13 mouse cellular contexts compared by ENCODE assay signal in genomic region chr2:38133036-38133825, GRCm38 (mm10).
DNase-seq lines count a peak whose midpoint lies in the region; ATAC-seq and TF ChIP-seq lines count a peak whose summit lies in the region.
"Had no signal": no experiment of that assay in that cellular context is flagged by ENCODE, and none has a peak within 500 bp of the region (broad histone marks: within the 10 kb centered on the region; RNA-seq: fewer than 3 reads in every experiment).

No protein-coding gene starts in this region.

- H3K9me3 ChIP-seq in liver, embryonic 12.5 days (replicated peaks), result no peaks in the 10 kb centered on the region
- no peaks in the 10 kb centered on the region for H3K9me3 ChIP-seq in MEL (replicated peaks; ENCODE audit: insufficient read depth, low read length)
- H3K9me3 ChIP-seq in midbrain, postnatal 0 days (ENCODE audit: low read length), result no peaks in the 10 kb centered on the region
- H3K9me3 ChIP-seq: heart, embryonic 12.5 days; hindbrain, embryonic 15.5 days had no signal

- no peak for TF ChIP-seq CTCF in MEL (IDR thresholded peaks at IDR 0.05 in 2 of 3, conservative IDR thresholded peaks at IDR 0.05 in 1 of 3; ENCODE audit: control insufficient read depth in 1 of 3, insufficient read depth in 1 of 3, low read depth in 2 of 3, low read length in 3 of 3, poor library complexity in 1 of 3, severe bottlenecking in 1 of 3)
- no peak for TF ChIP-seq CTCF in midbrain, postnatal 0 days (IDR thresholded peaks at IDR 0.05)

- H3K79me2 ChIP-seq in MEL (ENCODE audit: control insufficient read depth, insufficient read depth, low read length, poor library complexity), result no peaks in the 10 kb centered on the region

- no peak for TF ChIP-seq POLR2A in MEL (IDR thresholded peaks at IDR 0.05; ENCODE audit: control insufficient read depth in 1 of 2, insufficient read depth in 1 of 2, low read depth in 1 of 2, low read length in 2 of 2, poor library complexity in 1 of 2)

- no peak for ATAC-seq in liver, embryonic 12.5 days
- 0 out of 2 replicates have a peak, but pooled peaks have one; percentile 15 for ATAC-seq in megakaryocyte progenitor cell, adult 5-6 weeks (replicated peaks; ENCODE audit: poor library complexity)
- no peak for ATAC-seq in midbrain, postnatal 0 days (ENCODE audit: low FRiP score)
- ATAC-seq: lung, postnatal 0 days; midbrain, embryonic 16.5 days had no signal

- TF ChIP-seq RAD21 in MEL (IDR thresholded peaks at IDR 0.05; ENCODE audit: low read depth, low read length), result no peak

- H3K36me3 ChIP-seq in liver, embryonic 12.5 days, result no peaks in the 10 kb centered on the region
- peaks cover 0 to 52% of the 10 kb centered on the region in 2 experiments; a peak in 2 of 4 replicates for H3K36me3 ChIP-seq in MEL (ENCODE audit: control insufficient read depth in 1 of 2, insufficient read depth in 2 of 2, low read length in 2 of 2)
- H3K36me3 ChIP-seq in midbrain, postnatal 0 days (ENCODE audit: insufficient read depth, low read length), result no peaks in the 10 kb centered on the region
- H3K36me3 ChIP-seq: heart, embryonic 12.5 days; hindbrain, embryonic 15.5 days had no signal

- 55% methylated on average over 5 of the region's 5 CpGs for WGBS in liver, embryonic 12.5 days (ENCODE audit: insufficient replicate concordance)
- 86% methylated on average over 5 of the region's 5 CpGs for WGBS in midbrain, postnatal 0 days

- peak; percentile 9 to 25 for DNase-seq in cerebellum, postnatal 10 days
- DNase-seq in cerebellum, adult 8-10 months, result no peak
- DNase-seq in liver (no peak), MEL (ENCODE audit: low read depth, low spot score) (peak; percentile 58)
- DNase-seq in retina, postnatal 1 day, result no peak
- no peak for DNase-seq in midbrain, postnatal 0 days (ENCODE audit: low spot score)
- DNase-seq: adrenal gland, postnatal 25 days had no signal

- no peak overlapping the region for H3K4me3 ChIP-seq in liver, embryonic 12.5 days
- H3K4me3 ChIP-seq in MEL (ENCODE audit: control insufficient read depth in 1 of 2, insufficient read depth in 1 of 2, low read depth in 2 of 2, low read length in 2 of 2), result no peak overlapping the region
- H3K4me3 ChIP-seq in midbrain, postnatal 0 days (ENCODE audit: low read depth, low read length), result no peak overlapping the region
- H3K4me3 ChIP-seq: heart, embryonic 12.5 days; hindbrain, embryonic 15.5 days had no signal

- H3K27ac ChIP-seq in liver, embryonic 12.5 days, result peak overlapping the region; percentile 85
- peak overlapping the region; percentile 62 for H3K27ac ChIP-seq in MEL (ENCODE audit: control insufficient read depth, low read depth, low read length)
- no peak overlapping the region for H3K27ac ChIP-seq in midbrain, postnatal 0 days (ENCODE audit: low read depth, low read length)
- H3K27ac ChIP-seq: hindbrain, embryonic 15.5 days had no signal

- no peak for TF ChIP-seq EP300 in MEL (IDR thresholded peaks at IDR 0.05; ENCODE audit: low read depth in 1 of 2, low read length in 2 of 2)

- H3K4me2 ChIP-seq in liver, embryonic 12.5 days, result no peak overlapping the region; the same call in 1 of the 2 replicates
- H3K4me2 ChIP-seq in midbrain, postnatal 0 days (ENCODE audit: low read depth, low read length, poor library complexity, severe bottlenecking), result no peak overlapping the region
- H3K4me2 ChIP-seq: heart, embryonic 12.5 days; hindbrain, embryonic 15.5 days had no signal

- no peaks in the 10 kb centered on the region for H3K27me3 ChIP-seq in liver, embryonic 12.5 days (replicated peaks)
- no peaks in the 10 kb centered on the region for H3K27me3 ChIP-seq in MEL (ENCODE audit: control insufficient read depth in 1 of 2, insufficient read depth in 2 of 2, low read length in 2 of 2)
- H3K27me3 ChIP-seq in midbrain, postnatal 0 days (ENCODE audit: insufficient read depth, low read length), result no peaks in the 10 kb centered on the region
- H3K27me3 ChIP-seq: heart, embryonic 12.5 days; hindbrain, embryonic 15.5 days had no signal

- peaks cover 58% of the 10 kb centered on the region for H3K4me1 ChIP-seq in liver, embryonic 12.5 days
- H3K4me1 ChIP-seq in MEL (ENCODE audit: control insufficient read depth in 1 of 2, insufficient read depth in 2 of 2, low read length in 2 of 2), result peaks cover 30 to 39% of the 10 kb centered on the region in 2 experiments
- H3K4me1 ChIP-seq in midbrain, postnatal 0 days (ENCODE audit: insufficient read depth, low read length), result no peaks in the 10 kb centered on the region
- H3K4me1 ChIP-seq: hindbrain, embryonic 15.5 days had no signal

- no peak overlapping the region for H3K9ac ChIP-seq in liver, embryonic 12.5 days
- H3K9ac ChIP-seq in MEL (ENCODE audit: control insufficient read depth, low read depth, low read length, poor library complexity, severe bottlenecking), result no peak overlapping the region
- H3K9ac ChIP-seq in midbrain, postnatal 0 days (replicated peaks; ENCODE audit: low read length, poor library complexity, severe bottlenecking), result no peak overlapping the region
- H3K9ac ChIP-seq: heart, embryonic 12.5 days; hindbrain, embryonic 15.5 days had no signal

TF ChIP-seq in MEL, 35 proteins besides CTCF, POLR2A, EP300 and RAD21:
- TF ChIP-seq UBTF (IDR thresholded peaks at IDR 0.05; ENCODE audit: borderline replicate concordance, insufficient read depth, low read depth, low read length) (no peak), KAT2A (conservative IDR thresholded peaks at IDR 0.05; ENCODE audit: low read depth, low read length) (no peak), TCF12 (IDR thresholded peaks at IDR 0.05; ENCODE audit: low read depth, low read length) (no peak), ELF1 (IDR thresholded peaks at IDR 0.05; ENCODE audit: low read depth, low read length) (no peak), TAL1 (IDR thresholded peaks at IDR 0.05; ENCODE audit: low read length) (no peak), ETS1 (IDR thresholded peaks at IDR 0.05; ENCODE audit: low read depth, low read length) (no peak), MYB (IDR thresholded peaks at IDR 0.05; ENCODE audit: low read depth, low read length) (no peak), ZMIZ1 (IDR thresholded peaks at IDR 0.05; ENCODE audit: low read depth, low read length) (no peak), E2F4 (IDR thresholded peaks at IDR 0.05; ENCODE audit: borderline replicate concordance, low read depth, low read length) (no peak), SMC3 (IDR thresholded peaks at IDR 0.05; ENCODE audit: low read depth, low read length) (no peak), CHD1 (IDR thresholded peaks at IDR 0.05; ENCODE audit: low read depth, low read length) (0 out of 2 replicates have a peak, but pooled peaks have one; percentile 33), USF1 (IDR thresholded peaks at IDR 0.05; ENCODE audit: low read depth, low read length) (no peak), GATA1 (IDR thresholded peaks at IDR 0.05; ENCODE audit: low read depth, low read length) (peak; percentile 13; the same call in 1 of the 2 replicates), MEF2A (IDR thresholded peaks at IDR 0.05; ENCODE audit: extremely low read depth, insufficient replicate concordance, low read depth, low read length, poor library complexity, severe bottlenecking) (no peak), MAFK (IDR thresholded peaks at IDR 0.05; ENCODE audit: borderline replicate concordance, low read depth, low read length) (no peak), MAX (IDR thresholded peaks at IDR 0.05; ENCODE audit: low read length) (no peak), ZKSCAN1 (IDR thresholded peaks at IDR 0.05; ENCODE audit: low read depth, low read length) (no peak), MYC (IDR thresholded peaks at IDR 0.05; ENCODE audit: low read depth, low read length) (no peak)

Comparison
In these comparisons a context has a peak if more than half of its experiments do, and no peak if none do; other contexts are left out.
1. DNase-seq: peak in cerebellum, postnatal 10 days (2 of 2) and MEL (single experiment); none in cerebellum, adult 8-10 months (single experiment), liver (single experiment), retina, postnatal 1 day (single experiment) and midbrain, postnatal 0 days (single experiment).